Mouse (Mus musculus) c-Kit-positive CD71-positive TER-119-positive erythroid progenitor cells, embryonic 14.5 days (primary cell): Measurements from ENCODE around the gene Gfi1b.

ENCODE experiments used
- DNase-seq: peaks from one replicate; pipeline ENCODE4 v3.0.0-alpha.2; 2013; ENCODE audit warnings: low spot score

Gene Gfi1b

DNA sequence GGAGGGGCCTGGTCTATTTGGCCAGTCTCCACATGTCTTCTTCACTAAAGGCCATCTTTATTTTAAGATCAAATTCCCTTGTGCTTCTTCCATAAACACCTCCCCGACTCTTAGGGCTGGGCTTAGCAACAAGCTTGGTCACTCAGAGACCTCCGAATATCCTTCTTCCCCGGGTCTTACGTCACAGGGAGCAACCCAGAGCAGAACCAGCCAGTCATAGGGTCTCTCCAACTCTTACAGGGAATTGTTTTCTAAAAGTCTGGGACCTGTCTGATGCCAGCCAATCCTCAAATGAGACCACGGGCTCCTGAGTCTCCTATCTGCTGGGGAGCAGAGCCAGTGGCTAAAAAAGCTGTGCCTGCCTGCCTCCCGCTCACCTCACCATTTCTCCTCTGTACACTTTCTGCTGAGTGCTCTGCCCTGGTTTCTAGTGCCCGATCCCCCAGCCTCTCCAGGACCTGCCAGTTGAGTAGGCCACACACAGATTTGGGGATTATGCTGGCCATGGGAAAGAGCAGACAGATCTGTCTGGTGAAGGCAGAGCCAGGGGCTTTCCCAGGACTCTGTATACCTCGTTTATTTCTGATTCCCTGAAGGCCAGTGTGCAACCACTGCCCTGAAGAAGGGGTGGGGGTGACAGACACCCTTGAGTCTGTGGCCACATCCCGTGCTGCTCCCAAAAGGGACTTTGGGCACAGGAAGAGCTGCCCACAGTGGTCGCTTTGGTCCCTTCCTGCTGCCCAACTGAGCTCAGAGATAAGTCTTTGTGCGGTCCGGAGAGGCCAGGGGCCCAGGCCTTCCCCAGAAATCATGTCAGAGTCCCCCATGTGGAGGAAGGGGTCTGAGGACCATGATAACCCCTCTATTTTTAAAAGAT is 22.9 kb downstream of the Gfi1b start:
- no peak for DNase-seq

GRCm38 (mm10) chr2:28597733-28598547 is 23.8 kb downstream of the Gfi1b start:
- peak; percentile 88 for DNase-seq

DNA sequence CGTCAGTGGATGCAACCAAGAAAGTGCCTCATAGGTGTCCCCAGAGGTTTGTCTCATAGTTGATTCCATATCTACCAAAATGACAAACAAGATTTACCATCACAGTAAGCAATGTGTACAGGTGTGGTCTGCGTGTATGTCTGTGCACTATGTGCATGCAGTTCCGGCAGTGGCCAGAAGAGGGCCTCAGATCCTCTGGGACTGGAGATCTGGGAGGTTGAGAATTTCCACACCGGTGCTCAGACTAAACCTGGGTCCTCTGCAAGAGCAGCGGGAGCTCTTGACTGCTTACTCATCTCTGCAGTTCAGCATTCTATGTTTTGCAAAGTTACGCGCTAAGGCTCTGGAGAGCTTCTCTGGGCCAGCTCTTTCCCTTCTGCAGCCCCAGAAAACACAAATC is 24.8 kb downstream of the Gfi1b start:
- no peak for DNase-seq

GRCm38 (mm10) chr2:28596021-28596420 is 25.8 kb downstream of the Gfi1b start:
- DNase-seq = no peak

GRCm38 (mm10) chr2:28592809-28593208 is 29.0 kb downstream of the Gfi1b start:
- peak; percentile 80 for DNase-seq

DNA sequence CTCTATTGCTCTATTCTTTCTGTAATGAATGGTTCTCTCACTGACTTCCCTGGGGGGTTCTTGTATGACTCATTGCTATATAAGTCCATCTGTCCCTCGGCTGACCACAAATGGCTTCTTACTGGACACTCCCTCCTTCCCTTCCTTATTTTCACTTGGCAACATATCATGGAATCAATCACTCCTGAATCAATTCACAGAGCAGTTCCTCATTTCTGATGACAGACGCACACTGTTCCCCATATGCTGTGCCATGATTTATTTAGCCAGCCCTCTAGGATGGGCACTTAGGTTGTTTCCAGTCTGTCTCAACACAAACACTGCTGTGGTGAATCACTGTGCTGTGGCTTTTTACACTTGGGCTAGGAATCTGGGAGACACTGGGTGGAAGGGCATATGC is 30.3 kb downstream of the Gfi1b start:
- no peak for DNase-seq

- DNase-seq = no peak
These were observed 33.2 kb downstream of the Gfi1b start for GRCm38 (mm10) chr2:28588574-28588973.

- no peak for DNase-seq
These were observed 36.1 kb downstream of the Gfi1b start for GRCm38 (mm10) chr2:28585730-28586129.

DNA sequence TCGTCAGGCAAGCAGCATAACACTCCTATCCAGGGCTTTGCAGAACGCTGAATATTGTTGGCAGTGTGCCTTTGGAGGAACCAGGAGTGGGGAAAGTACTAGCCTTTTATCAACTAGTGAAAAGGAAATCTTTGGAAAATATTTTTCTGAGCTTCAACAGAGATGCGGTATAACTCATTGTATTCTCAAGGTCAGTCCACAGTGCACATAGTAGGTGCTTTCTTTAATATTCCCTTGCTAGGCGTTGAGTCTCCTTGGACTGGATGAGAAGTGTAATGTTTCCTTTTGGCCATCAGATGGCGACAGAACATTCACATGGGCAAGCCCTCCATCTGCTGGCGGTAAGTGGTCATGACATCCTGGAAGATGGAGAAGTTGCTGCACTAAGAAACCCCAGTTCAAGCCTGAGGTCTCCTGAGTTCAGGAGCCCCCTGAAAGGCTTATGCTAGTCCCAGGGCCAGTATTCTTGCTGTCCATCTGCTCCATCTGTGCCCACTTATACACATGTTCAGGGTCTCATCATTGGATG is 36.7 kb downstream of the Gfi1b start:
- DNase-seq = peak; percentile 88

GRCm38 (mm10) chr2:28583651-28584050 is 38.1 kb downstream of the Gfi1b start, which contains the start of gene Gtf3c5:
Gene Gtf3c5, minus strand, starts transcription at chr2:28583751.
- no peak for DNase-seq

DNA sequence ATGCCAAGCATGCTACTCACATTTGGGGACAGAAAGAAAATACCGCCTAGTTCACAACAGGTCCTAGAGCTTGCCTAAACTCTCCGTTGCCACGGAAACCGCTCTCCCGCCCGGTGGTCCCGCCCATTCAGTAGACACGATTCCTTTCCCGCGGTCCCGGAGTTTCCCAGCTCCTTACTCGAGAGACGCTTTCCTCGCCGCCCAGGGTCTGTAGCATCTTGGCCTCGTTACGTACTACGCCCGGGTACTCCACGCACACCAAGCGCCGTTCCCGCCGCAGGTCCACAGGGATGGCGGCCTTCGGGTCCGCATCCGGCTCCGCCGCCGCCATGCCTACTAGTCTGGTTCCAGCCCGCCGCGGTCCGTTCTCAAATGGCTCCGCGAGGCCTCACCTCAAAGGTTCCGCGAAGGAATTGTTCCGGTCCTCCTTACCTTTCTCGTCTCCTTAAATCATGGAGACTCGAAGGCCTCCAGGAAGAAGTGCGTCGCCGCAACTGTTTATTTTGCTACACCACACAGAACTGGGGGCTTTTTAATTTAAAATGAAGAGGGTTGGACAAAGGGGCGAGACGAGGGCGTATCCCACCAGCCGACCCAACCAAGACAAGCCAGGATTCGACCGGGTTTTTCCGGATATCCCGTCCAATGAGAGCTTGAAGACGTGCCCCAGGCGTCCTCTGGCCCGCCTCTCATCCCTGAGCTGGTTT is 39.0 kb downstream of the Gfi1b start:
- peak; percentile 88 for DNase-seq

DNA sequence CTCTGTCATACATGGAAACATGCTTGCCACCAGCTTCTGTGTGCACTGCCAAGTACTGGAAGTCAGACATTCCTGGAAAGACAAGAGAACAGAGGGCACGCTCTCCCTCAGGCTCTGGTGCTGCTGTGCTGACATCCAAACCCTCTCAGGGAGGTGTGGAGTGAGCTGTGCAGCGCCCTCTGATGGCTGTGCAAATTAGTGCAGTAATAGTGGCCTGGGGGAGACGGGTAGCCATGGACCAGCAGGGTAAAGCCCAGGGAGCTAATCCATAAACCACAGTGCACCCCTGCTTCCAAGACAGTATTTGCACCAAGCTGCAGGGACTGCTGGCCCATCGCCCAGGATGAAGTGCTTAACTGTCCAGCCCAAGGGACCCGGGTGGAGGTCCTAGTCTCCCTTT is 43.8 kb downstream of the Gfi1b start:
- no peak for DNase-seq

GRCm38 (mm10) chr2:28576815-28577214 is 45.0 kb downstream of the Gfi1b start:
- DNase-seq = no peak

DNA sequence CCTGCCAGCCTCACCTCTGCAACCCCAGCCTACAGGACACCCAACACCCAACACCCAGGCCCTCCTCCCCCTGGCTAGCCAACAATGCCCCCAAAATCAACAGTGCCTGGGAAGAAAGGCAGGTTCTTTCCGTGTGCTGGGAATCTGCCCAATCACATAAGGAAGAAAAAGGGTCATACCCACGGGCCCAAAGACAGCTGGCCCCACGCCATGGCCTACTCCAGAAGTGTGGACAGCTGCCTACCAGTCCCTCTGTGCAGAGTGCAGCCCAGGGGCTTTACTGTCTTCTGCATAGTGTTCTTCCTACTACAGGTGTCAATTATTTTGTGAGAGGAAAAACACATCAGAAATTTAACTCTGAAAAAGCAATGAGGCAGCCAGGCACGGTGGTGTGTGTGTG is 46.4 kb downstream of the Gfi1b start:
- no peak for DNase-seq

GRCm38 (mm10) chr2:28569903-28570302 is 51.9 kb downstream of the Gfi1b start:
- no peak for DNase-seq

DNA sequence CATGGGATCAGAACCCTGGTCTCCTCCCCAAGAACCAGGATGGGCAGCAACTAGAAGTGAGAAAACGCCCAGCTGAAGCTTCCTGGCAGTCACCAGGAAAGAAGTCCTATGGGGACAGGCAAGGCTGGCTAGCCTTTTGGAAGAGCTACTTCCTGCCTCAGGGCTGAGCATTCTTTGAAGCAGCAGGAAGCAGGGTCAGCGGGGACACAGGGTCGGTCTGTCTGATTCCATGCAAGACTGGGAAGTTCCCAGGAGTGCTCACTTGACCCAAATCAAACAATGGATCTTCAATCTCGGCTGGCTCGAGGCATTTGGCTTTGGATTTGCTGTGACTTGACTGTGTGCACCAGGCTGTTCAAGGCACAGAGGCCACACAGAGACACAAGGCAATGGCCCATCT is 55.2 kb downstream of the Gfi1b start:
- no peak for DNase-seq

- no peak for DNase-seq
These were observed 57.4 kb downstream of the Gfi1b start for GRCm38 (mm10) chr2:28564380-28564779.

GRCm38 (mm10) chr2:28563830-28564229 is 58.0 kb downstream of the Gfi1b start:
- no peak for DNase-seq

DNA sequence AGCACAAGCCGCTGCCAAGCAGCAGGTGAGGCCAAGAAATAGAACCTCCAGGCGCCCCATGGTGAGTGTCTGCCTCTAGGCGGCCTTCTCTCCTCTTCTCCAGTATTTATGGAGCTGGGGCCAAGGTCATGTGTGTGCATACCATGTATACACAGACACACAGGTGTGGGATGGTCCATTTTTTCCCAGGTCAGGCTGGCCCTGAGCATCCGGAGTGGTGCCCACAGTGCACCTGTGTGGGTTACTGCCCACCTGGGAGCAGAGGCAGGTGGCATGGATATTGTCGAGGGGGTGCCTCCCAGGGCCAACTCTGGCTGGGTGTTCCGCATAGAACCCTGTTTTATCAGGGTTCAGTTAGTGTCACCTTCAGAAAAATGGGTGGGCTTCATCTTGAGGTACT is 58.5 kb downstream of the Gfi1b start, which contains the start of gene Cel:
TSS of gene Cel (minus strand) at position 101 of the 400 bp plus-strand sequence.
- DNase-seq = no peak
